17 mouse cellular contexts compared by ENCODE assay signal in the genomic region with DNA sequence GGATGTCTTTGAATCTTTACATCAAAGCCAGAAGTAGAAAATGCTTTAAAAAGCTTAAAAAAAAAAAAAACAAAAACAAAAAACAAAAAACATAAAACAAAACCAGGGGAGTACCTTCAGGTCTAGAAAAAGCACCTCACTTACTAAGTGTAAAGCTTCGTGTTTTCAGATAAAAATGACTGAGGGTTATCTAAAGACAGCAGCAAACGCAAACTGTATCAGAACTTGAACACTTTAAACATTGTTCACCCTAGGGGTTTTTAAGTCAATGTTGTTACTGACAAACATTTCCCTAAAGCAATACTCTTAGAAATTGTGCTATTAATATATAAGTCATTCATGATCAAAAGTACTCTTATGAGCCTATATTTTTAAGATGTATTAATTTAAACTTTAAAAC.
DNase-seq lines count a peak whose midpoint lies in the region; TF ChIP-seq lines count a peak whose summit lies in the region.
"Had no signal": no experiment of that assay in that cellular context is flagged by ENCODE, and none has a peak within 500 bp of the region (broad histone marks: within the 10 kb centered on the region; RNA-seq: fewer than 3 reads in every experiment).

No protein-coding gene starts in this region.

- TF ChIP-seq EP300 in MEL (IDR thresholded peaks at IDR 0.05; ENCODE audit: low read depth in 1 of 2, low read length in 2 of 2) = peak in 1 of 2 experiments; percentile 69; a peak in 3 of 4 replicates

- peak; percentile 47 for DNase-seq in MEL (ENCODE audit: low read depth, low spot score)
- no peak for DNase-seq in thymus, postnatal 14 days
- DNase-seq: adrenal gland, adult 2 months; adrenal gland, adult 8-10 months; adrenal gland, postnatal 10 days; adrenal gland, postnatal 14 days; adrenal gland, postnatal 25 days; adrenal gland, postnatal 36 days; B cell, adult 2 months; cerebellum, adult 11 months; cerebellum, adult 11-12 months; cerebellum, adult 18-20 months; cerebellum, adult 2 months; cerebellum, adult 8-10 months had no signal

- no peak overlapping the region for H3K4me3 ChIP-seq in MEL (ENCODE audit: control insufficient read depth in 1 of 2, insufficient read depth in 1 of 2, low read depth in 2 of 2, low read length in 2 of 2)

- H3K9ac ChIP-seq in MEL (ENCODE audit: control insufficient read depth, low read depth, low read length, poor library complexity, severe bottlenecking) = no peak overlapping the region

- TF ChIP-seq POLR2A in MEL (IDR thresholded peaks at IDR 0.05; ENCODE audit: control insufficient read depth in 1 of 2, insufficient read depth in 1 of 2, low read depth in 1 of 2, low read length in 2 of 2, poor library complexity in 1 of 2) = no peak

- H3K27me3 ChIP-seq in MEL (ENCODE audit: control insufficient read depth in 1 of 2, insufficient read depth in 2 of 2, low read length in 2 of 2) = no peaks in the 10 kb centered on the region
- H3K27me3 ChIP-seq: CH12.LX, Patski had no signal

- no peak for TF ChIP-seq RAD21 in MEL (IDR thresholded peaks at IDR 0.05; ENCODE audit: low read depth, low read length)

- H3K27ac ChIP-seq in MEL (ENCODE audit: control insufficient read depth, low read depth, low read length) = no peak overlapping the region

- H3K79me2 ChIP-seq in MEL (ENCODE audit: control insufficient read depth, insufficient read depth, low read length, poor library complexity) = no peaks in the 10 kb centered on the region

- H3K4me1 ChIP-seq in MEL (ENCODE audit: control insufficient read depth in 1 of 2, insufficient read depth in 2 of 2, low read length in 2 of 2) = peaks cover 0 to 12% of the 10 kb centered on the region in 2 experiments; a peak in 2 of 4 replicates

- peaks cover 0 to 7% of the 10 kb centered on the region in 2 experiments; a peak in 1 of 4 replicates for H3K36me3 ChIP-seq in MEL (ENCODE audit: control insufficient read depth in 1 of 2, insufficient read depth in 2 of 2, low read length in 2 of 2)
- H3K36me3 ChIP-seq: G1E had no signal

- no peak for TF ChIP-seq CTCF in MEL (IDR thresholded peaks at IDR 0.05 in 2 of 3, conservative IDR thresholded peaks at IDR 0.05 in 1 of 3; ENCODE audit: control insufficient read depth in 1 of 3, insufficient read depth in 1 of 3, low read depth in 2 of 3, low read length in 3 of 3, poor library complexity in 1 of 3, severe bottlenecking in 1 of 3)

- no peaks in the 10 kb centered on the region for H3K9me3 ChIP-seq in MEL (replicated peaks; ENCODE audit: insufficient read depth, low read length)

TF ChIP-seq in MEL, 35 proteins besides CTCF, POLR2A, EP300 and RAD21:
- TF ChIP-seq UBTF (IDR thresholded peaks at IDR 0.05; ENCODE audit: borderline replicate concordance, insufficient read depth, low read depth, low read length) = no peak
- TF ChIP-seq TCF12 (IDR thresholded peaks at IDR 0.05; ENCODE audit: low read depth, low read length) = peak; percentile 44; the same call in 1 of the 2 replicates
- no peak for TF ChIP-seq MEF2A (IDR thresholded peaks at IDR 0.05; ENCODE audit: extremely low read depth, insufficient replicate concordance, low read depth, low read length, poor library complexity, severe bottlenecking)
- peak; percentile 61 for TF ChIP-seq GATA1 (IDR thresholded peaks at IDR 0.05; ENCODE audit: low read depth, low read length)
